Mouse (Mus musculus) liver, embryonic 14.5 days (tissue): ENCODE data around the gene Tex2.

ENCODE experiments used
- CTCF ChIP-seq: IDR thresholded peaks from 2 replicates; pipeline ENCODE4 v1.5.1; 2016; ENCODE audit warnings: antibody characterized with exemption, low read depth, control low read depth
- EP300 ChIP-seq: IDR thresholded peaks from 2 replicates; pipeline ENCODE4 v1.6.1; 2016; ENCODE audit warnings: antibody characterized with exemption, low read depth

DNA sequence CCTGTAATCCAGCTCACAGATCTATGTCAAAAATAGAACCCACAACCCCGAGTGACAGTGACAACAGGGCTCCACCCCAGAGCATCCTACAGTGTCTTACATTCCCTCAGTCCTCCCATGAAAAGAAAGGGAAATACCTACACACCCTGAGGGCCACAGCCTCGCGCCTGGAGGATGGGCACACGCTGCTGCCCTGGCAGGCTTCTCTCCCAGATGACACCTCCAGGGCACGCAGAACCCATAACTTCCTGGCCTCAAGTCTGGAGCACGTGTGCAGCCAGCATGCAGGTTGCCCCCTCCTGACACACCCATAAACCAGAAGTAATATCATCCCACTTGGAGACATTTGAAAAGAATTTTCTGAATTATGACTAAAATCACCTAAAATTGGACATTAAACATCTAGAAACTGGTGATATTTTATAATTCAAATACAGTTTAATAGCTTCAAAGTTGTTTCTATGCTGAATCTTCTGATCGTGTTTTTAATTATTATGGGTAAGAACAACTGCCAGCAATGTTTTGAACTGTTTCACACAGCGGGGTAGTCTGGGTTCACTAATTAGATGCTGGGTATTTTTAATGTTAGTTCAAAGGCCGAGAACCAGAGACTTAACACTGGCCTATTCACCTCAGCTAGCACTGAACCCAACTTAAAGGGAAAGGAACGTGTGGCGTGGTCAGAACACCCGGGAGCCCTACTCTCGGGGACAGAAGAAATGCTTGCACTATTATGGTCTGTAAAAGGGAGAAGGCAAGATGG lies 72.5 kb downstream of the Tex2 start:
- TF ChIP-seq CTCF (no peak), EP300 (no peak)
